Mouse (Mus musculus): Measurements from ENCODE around the gene Cdh18.
"Not testable (repeated sequence)": the region's sequence is repeated elsewhere in the genome, so short reads cannot be mapped to it uniquely, and the experiment has no call there.

Gene Cdh18

GRCm38 (mm10) chr15:23174623-23175022 lies 625.8 kb downstream of the Cdh18 start:
- no peak for DNase-seq (ENCODE audit: low spot score in 2 of 2)

DNA sequence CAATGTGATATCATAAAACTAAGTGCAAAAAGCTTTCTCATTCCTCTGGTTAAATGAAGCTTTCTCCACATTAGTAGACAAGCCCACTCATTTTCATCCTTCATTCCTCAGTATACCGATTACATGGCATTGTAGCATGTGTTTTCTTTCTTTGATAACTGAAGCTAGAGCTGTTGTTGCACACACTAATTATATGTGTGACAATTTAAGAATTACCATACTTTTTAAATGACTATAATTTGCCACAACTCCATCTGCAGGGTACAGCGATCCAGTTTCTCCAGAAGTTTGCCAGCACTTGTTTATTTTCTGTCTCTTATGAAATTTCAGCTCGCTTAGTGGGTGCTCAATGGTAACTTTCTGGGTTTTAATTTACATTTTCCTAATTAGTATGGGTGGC lies 663.2 kb downstream of the Cdh18 start:
- no peak for DNase-seq (ENCODE audit: low spot score in 2 of 2)

- no peak for DNase-seq (ENCODE audit: low spot score in 2 of 2)
Observed at GRCm38 (mm10) chr15:23230616-23231015, 681.8 kb downstream of the Cdh18 start.

DNA sequence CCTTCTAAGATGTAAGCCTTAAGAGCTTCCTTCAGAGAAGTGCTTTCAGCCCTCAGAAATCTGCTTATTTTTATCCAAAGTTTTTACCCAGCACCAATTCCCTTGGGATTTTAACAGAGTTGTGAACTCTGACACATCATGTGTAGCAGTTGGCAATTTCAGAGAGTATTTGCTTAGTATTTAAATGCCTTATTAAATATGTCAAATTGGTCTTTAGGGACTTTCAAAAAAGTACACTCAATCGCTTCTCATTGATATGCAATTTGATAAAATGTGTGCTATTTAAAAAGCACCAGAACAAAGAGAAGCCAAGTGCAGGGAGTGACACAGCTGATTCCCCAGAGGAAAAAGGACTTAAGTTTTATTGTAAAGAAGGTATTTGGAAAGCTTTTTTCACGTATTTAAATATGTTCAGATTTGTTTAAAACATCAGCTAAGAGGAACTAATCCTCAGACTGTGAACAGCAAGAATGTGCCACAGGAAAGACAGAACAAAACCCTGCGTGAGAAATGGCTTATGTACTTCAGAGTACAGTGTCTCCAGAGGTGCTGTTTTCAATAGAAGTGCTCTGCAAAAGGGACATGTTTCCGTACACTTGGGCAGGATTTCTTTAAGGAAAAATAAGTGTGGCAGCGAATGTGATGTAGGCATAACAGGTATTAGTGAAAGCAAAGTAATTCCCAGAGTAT lies 709.1 kb downstream of the Cdh18 start:
- DNase-seq (ENCODE audit: low spot score in 2 of 2), result no peak

- no peak for DNase-seq (ENCODE audit: low spot score in 2 of 2)
Observed at GRCm38 (mm10) chr15:23278421-23278820, 729.6 kb downstream of the Cdh18 start.

DNA sequence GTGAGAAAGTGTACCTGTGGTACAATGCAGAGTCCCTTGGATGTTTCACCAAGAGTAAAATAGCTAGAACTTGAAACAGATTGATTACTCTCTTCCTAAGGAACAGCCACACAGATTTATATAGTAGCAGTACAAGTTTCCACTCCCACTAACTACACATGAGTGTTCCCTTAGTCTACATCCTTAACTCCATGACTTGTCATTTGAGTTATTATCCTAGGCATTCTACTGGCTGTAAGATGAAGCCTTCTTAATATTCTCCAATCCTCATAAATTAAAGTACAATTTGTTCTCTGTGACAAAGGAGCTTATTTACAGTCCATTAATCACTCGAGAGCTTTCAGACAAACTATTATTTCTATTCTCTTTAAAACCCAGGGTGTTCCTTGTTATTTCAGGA lies 756.2 kb downstream of the Cdh18 start:
- DNase-seq (ENCODE audit: low spot score in 2 of 2), result no peak

DNA sequence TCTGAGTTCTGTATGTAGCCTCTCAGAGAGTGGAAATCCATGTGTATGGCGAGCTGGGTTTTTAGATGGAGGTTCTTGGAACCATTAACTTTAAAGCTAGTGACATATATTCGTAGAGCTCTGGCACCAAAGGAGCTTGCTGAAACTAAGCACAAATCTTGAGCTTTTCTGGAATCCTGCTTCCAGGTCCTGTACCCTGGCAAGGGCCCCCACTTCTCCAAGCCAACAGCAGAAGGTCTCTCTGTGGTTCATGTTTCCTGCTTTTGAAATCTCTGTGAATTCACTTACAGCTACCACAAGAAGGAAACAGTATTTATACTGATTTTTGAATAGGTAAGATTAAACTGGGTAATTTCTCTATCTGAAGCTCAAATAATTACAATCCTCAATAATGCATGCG lies 767.9 kb downstream of the Cdh18 start:
- no peak for DNase-seq (ENCODE audit: low spot score in 2 of 2)

- no peak for DNase-seq (ENCODE audit: low spot score in 2 of 2)
Observed at GRCm38 (mm10) chr15:23317409-23317808, 768.6 kb downstream of the Cdh18 start.

DNA sequence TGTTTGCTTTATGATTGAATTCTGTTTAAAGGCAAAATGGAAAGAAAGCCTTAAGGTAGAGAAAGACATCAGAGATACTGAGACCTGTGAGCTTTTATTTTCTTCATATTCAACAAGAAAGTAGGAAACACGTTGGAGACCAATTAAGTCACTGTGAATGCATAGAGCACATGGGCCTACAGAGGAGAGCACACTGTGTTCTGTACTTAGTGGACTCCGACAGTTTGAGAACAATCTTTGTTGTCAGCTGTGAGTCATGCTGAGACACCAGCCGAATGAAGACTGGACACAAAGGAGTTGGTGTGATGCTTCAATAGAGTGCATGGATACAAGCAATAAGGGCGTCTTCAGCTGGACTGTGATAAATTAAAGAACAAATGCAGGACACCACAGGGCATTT lies 791.5 kb downstream of the Cdh18 start:
- DNase-seq (ENCODE audit: low spot score in 2 of 2), result not testable (repeated sequence)

DNA sequence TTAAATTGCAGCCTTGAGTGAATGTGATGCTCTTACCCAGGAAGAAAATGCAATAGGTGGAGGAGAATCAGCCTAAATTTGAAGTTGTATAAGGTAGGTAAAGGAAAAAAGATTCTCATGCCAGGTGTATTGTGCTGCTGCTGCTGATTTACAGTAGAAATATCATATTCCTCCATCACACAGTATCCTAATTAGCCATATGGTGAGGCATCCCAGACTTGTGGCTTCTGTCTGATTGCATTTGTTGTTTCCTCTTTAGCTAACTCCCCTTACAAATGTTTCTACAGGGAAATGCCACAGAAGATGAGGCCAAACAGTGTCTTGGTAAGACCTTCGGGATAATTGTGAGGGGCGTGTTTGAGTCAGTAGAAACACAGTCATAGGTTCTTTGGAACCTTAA lies 802.3 kb downstream of the Cdh18 start:
- DNase-seq (ENCODE audit: low spot score in 2 of 2), result no peak

DNA sequence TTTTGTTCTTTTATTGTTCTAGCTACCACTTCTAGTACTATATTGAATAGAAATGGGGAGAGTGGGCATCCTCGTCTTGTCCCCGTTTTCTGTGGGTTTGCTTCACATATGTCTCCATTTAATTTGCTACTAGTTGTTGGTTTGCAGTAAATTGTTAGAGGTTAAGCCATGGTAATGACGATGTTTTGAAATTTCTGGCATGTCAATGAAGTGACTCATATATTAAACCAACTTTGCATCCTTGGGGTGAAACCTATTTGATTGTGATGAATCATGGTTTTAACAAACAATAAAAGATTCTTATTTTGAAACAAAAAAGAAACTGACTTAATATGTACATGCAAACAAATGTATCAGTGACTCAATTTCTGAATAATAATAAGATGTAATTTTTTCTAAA lies 817.5 kb downstream of the Cdh18 start:
- no peak for DNase-seq (ENCODE audit: low spot score in 2 of 2)

DNA sequence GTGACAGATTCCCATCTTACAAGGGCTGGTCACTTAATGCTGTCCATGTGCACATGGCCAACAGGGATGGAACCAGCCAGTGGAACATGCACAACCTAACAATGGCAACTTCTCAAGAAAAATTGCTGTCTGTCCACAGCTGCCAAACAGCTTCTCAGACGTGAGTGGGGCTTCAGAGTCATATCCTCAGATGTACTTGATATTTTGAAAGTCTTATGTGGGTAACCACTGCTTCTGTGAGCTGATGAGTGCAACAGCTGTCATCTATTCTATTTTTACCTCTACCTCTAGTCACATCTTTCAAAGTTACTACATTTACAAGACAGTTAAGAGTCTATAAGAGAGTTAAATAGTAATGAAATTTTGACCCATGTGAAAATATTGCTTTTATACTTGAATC lies 818.9 kb downstream of the Cdh18 start:
- no peak for DNase-seq (ENCODE audit: low spot score in 2 of 2)

- DNase-seq (ENCODE audit: low spot score in 2 of 2), result no peak
Observed at GRCm38 (mm10) chr15:23378016-23378750, 829.4 kb downstream of the Cdh18 start.

GRCm38 (mm10) chr15:23385816-23386215 lies 837.0 kb downstream of the Cdh18 start:
- DNase-seq (ENCODE audit: low spot score in 2 of 2), result no peak

DNA sequence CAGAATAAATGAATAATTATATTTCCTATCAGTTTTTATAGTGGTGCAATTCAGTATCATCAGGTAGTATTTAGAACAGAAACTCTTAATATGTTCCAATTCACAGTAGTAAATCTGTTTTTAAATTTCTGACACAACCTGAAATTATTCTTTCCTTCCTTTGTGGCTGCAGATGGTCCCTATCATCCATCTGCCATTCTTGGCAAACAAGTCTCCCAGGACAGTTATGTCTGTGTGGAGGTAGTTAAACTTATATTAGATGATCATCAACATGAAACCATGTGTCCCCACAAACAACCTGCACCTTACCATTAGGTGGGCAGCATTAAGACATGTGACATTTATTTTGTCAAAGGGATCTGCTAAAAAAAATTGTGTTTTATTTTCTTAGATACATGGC lies 847.8 kb downstream of the Cdh18 start:
- DNase-seq (ENCODE audit: low spot score in 2 of 2), result no peak

DNA sequence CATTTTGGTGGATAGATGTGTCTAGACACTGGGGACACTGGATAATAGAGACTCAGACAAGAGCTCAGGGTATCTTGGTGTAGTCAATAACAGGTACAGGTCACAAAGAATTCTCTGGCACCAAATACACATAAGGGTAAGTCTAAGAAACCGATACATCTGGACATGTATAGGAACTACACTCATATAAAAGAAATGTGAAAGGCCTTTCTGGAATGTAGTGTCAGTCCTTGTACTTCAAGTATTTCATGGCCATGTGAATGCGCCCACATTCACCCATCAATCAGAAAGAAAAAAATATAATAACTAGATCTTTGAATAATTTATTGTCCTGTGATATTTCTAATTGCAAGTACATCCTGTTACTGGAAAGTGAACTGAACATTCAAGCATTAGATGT lies 855.0 kb downstream of the Cdh18 start:
- DNase-seq (ENCODE audit: low spot score in 2 of 2), result no peak

GRCm38 (mm10) chr15:23408256-23408655 lies 859.4 kb downstream of the Cdh18 start:
- no peak for DNase-seq (ENCODE audit: low spot score in 2 of 2)

GRCm38 (mm10) chr15:23416450-23417080 lies 867.7 kb downstream of the Cdh18 start:
- no peak for DNase-seq (ENCODE audit: low spot score in 2 of 2)

DNA sequence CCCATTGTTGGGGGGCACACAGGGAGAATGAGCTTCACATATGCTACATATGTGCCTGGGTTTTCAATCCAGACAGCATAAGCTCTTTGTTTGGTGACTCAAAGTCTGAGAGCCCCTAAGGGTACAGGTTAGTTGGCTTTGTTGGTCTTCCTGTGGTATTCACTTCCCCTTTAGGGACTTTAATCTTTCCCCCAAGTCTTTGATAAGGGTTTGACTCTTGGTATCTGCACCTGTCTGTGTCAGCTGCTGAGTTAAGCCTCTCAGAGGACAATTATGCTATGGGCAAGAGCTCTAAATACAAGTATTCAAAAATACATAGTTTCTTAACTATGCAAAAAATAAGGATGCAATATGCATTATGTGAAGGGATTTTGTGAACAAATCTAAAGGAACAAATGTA lies 869.3 kb downstream of the Cdh18 start:
- DNase-seq (ENCODE audit: low spot score in 2 of 2), result no peak

- no peak for DNase-seq (ENCODE audit: low spot score in 2 of 2)
Observed at GRCm38 (mm10) chr15:23420010-23420409, 871.2 kb downstream of the Cdh18 start.

GRCm38 (mm10) chr15:23430021-23430420 lies 881.2 kb downstream of the Cdh18 start:
- no peak for DNase-seq (ENCODE audit: low spot score in 2 of 2)

GRCm38 (mm10) chr15:23448542-23448941 lies 899.7 kb downstream of the Cdh18 start:
- DNase-seq (ENCODE audit: low spot score in 2 of 2), result no peak

- DNase-seq (ENCODE audit: low spot score in 2 of 2), result no peak
Observed at GRCm38 (mm10) chr15:23452098-23452625, 903.3 kb downstream of the Cdh18 start.
